Mouse (Mus musculus): Measurements from ENCODE around the gene Oxt. TPM values are rescaled to one million over a fixed set of nuclear protein-coding genes. Genes with fewer than 3 reads are reported as not detected.
"Not testable (repeated sequence)": the region's sequence is repeated elsewhere in the genome, so short reads cannot be mapped to it uniquely, and the experiment has no call there.

Oxt gene
- polyA plus RNA-seq, 1 experiment: not detected

DNA sequence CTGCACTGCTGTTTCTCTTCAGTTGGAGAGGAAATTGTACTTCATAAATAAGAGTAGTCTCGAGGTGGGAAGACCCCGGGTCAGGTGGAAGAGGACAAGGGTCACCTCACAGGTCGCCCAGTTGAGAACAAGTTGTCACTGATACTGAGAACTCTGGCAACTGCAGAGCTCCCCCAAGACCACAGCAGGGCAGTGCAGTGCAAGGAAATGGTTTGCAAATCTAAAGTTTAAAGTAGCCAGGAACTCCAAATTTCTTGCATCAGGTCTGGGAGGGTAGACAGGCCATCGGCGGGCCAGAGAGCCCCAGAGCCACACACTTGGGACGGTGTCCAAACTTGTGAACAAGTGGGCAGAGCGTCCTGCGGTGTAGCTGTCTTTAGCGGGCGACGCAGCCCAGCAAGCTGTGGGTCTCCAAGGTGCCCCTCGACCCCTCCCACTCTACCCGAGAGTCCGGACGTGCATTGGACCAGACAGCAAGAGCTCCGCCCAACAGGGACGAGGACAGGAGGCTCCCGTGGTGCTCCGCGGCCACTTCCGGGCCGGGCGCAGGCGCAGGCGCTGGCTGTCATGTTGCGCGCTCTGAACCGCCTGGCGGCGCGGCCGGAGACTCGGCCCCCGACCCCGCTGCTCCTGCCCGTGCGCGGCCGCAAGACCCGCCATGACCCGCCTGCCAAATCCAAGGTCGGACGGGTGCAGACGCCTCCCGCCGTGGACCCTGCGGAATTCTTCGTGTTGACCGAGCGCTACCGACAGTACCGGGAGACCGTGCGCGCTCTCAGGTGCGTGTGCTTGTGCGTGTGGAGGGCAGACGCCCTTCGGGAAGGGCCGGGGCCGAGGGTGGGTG, 12.5 kb upstream of the Oxt start, which contains the start of gene Mrps26:
Mrps26 (plus strand) TSS at position 531 of the 844 bp plus-strand sequence.
- Histone ChIP-seq H3K4me3 (ENCODE audit: control insufficient read depth, low read depth, low read length) (peak within 1 kb of the TSS; percentile 88), H3K27ac (ENCODE audit: control insufficient read depth, insufficient read depth, low read depth, low read length) (peak within 1 kb of the TSS; percentile 3; the same call in 1 of the 2 replicates), H3K4me1 (ENCODE audit: control insufficient read depth, insufficient read depth, low read length) (peaks cover 13% of the 10 kb centered on the region), H3K36me3 (ENCODE audit: control insufficient read depth, insufficient read depth, low read length) (no peaks in the 10 kb centered on the region), H3K27me3 (ENCODE audit: control insufficient read depth, insufficient read depth, low read length) (no peaks in the 10 kb centered on the region)
- peak; percentile 69 for TF ChIP-seq POLR2A (IDR thresholded peaks at IDR 0.05; ENCODE audit: control insufficient read depth, low read depth, low read length)
- TF ChIP-seq CTCF (IDR thresholded peaks at IDR 0.05; ENCODE audit: control insufficient read depth, insufficient read depth, insufficient replicate concordance, low read depth, low read length): no peak

GRCm38 (mm10) chr2:130564063-130564462, 11.9 kb upstream of the Oxt start:
- TF ChIP-seq CTCF (IDR thresholded peaks at IDR 0.05; ENCODE audit: control insufficient read depth, insufficient read depth, insufficient replicate concordance, low read depth, low read length) (no peak), POLR2A (IDR thresholded peaks at IDR 0.05; ENCODE audit: control insufficient read depth, low read depth, low read length) (no peak)
- Histone ChIP-seq H3K36me3 (ENCODE audit: control insufficient read depth, insufficient read depth, low read length) (no peaks in the 10 kb centered on the region), H3K27me3 (ENCODE audit: control insufficient read depth, insufficient read depth, low read length) (no peaks in the 10 kb centered on the region), H3K4me3 (ENCODE audit: control insufficient read depth, low read depth, low read length) (peak overlapping the region; percentile 88), H3K27ac (ENCODE audit: control insufficient read depth, insufficient read depth, low read depth, low read length) (no peak overlapping the region), H3K4me1 (ENCODE audit: control insufficient read depth, insufficient read depth, low read length) (peaks cover 13% of the 10 kb centered on the region)

DNA sequence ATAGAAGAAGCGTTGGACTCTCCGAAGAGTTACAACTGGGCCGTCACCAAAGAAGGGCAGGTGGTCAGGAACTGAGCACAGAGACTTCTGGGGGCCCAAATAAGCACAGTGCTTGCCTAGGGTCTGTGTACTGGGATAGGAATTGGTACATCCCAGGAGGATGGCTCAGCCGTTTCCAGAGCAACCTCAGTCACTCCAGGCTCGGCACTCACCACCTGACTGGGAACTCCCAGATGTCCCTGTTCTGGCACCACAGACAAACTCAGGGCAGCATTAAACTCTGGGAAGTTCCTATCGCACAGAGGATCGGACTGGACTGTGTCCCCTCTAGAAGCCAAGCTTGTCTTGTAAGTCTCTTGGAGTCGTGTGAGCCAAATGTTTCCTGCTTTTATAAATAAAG, 11.0 kb upstream of the Oxt start:
- Histone ChIP-seq H3K27ac (ENCODE audit: control insufficient read depth, insufficient read depth, low read depth, low read length) (no peak overlapping the region), H3K4me1 (ENCODE audit: control insufficient read depth, insufficient read depth, low read length) (peaks cover 13% of the 10 kb centered on the region), H3K27me3 (ENCODE audit: control insufficient read depth, insufficient read depth, low read length) (no peaks in the 10 kb centered on the region), H3K4me3 (ENCODE audit: control insufficient read depth, low read depth, low read length) (no peak overlapping the region), H3K36me3 (ENCODE audit: control insufficient read depth, insufficient read depth, low read length) (no peaks in the 10 kb centered on the region)
- TF ChIP-seq POLR2A (IDR thresholded peaks at IDR 0.05; ENCODE audit: control insufficient read depth, low read depth, low read length) (no peak), CTCF (IDR thresholded peaks at IDR 0.05; ENCODE audit: control insufficient read depth, insufficient read depth, insufficient replicate concordance, low read depth, low read length) (no peak)

DNA sequence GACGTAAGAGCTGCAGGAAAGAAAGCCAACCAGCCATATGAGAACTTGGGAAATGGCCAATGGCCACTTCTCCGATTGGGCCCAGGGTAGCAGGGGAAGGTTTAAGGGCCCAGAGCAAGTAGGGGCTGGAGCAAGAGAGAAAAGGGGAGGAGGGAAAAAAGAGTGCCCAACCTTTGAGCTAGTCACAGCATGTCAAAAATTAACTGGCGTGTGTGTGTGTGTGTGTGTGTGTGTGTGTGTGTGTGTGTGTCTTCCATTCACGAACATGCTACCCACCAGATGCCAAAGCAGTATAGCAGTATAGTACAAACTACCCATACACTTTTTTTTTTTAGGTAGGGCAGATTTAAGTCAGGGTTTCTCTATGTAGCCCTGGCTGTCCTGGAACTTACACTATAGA, 7.1 kb upstream of the Oxt start:
- TF ChIP-seq CTCF (IDR thresholded peaks at IDR 0.05; ENCODE audit: control insufficient read depth, insufficient read depth, insufficient replicate concordance, low read depth, low read length): no peak
- no peak for TF ChIP-seq POLR2A (IDR thresholded peaks at IDR 0.05; ENCODE audit: control insufficient read depth, low read depth, low read length)
- Histone ChIP-seq H3K27ac (ENCODE audit: control insufficient read depth, insufficient read depth, low read depth, low read length) (no peak overlapping the region), H3K4me3 (ENCODE audit: control insufficient read depth, low read depth, low read length) (no peak overlapping the region), H3K27me3 (ENCODE audit: control insufficient read depth, insufficient read depth, low read length) (no peaks in the 10 kb centered on the region), H3K36me3 (ENCODE audit: control insufficient read depth, insufficient read depth, low read length) (no peaks in the 10 kb centered on the region), H3K4me1 (ENCODE audit: control insufficient read depth, insufficient read depth, low read length) (peaks cover 5% of the 10 kb centered on the region; the same call in 1 of the 2 replicates)

DNA sequence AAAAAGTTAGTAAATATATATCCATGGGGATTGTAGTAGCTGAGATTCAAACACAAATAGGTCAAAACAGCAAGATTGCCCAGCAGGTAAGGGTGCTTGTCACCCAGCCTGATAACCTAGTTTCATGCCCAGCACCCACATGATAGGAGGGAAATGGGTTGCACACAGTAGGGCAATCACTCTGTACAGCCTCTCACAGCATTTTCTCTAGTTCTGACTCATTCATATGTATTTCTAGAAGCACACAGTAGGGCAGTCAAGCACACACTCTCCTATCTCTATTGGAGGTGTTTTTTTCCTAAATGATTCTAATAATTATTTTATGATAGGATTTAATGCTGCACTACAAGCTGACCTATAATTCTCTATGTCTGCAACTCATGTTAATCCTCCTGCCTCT, 6.0 kb upstream of the Oxt start:
- Histone ChIP-seq H3K4me1 (ENCODE audit: control insufficient read depth, insufficient read depth, low read length) (no peaks in the 10 kb centered on the region), H3K4me3 (ENCODE audit: control insufficient read depth, low read depth, low read length) (no peak overlapping the region), H3K36me3 (ENCODE audit: control insufficient read depth, insufficient read depth, low read length) (no peaks in the 10 kb centered on the region), H3K27ac (ENCODE audit: control insufficient read depth, insufficient read depth, low read depth, low read length) (no peak overlapping the region), H3K27me3 (ENCODE audit: control insufficient read depth, insufficient read depth, low read length) (no peaks in the 10 kb centered on the region)
- no peak for TF ChIP-seq POLR2A (IDR thresholded peaks at IDR 0.05; ENCODE audit: control insufficient read depth, low read depth, low read length)
- no peak for TF ChIP-seq CTCF (IDR thresholded peaks at IDR 0.05; ENCODE audit: control insufficient read depth, insufficient read depth, insufficient replicate concordance, low read depth, low read length)

DNA sequence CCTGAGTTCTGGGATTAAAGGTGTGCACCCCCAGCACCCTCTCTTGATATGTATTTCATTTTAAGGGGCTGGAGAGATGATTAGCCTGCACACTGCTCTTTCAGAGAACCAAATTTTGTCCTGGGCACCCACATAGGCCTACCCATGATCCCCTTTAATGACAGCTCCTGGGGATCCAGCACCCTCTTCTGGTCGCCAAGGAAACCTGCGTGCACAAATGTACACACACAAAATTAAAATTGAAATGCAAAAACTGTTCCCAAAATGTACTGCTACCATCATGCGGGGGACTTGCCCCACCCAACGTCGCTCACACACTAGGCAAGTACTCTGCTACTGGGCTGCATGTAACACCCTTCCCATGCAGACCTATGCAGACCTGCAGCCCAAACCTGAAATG, 1.0 kb upstream of the Oxt start:
- Histone ChIP-seq H3K27me3 (ENCODE audit: control insufficient read depth, insufficient read depth, low read length) (no peaks in the 10 kb centered on the region), H3K4me1 (ENCODE audit: control insufficient read depth, insufficient read depth, low read length) (peaks cover 6% of the 10 kb centered on the region; the same call in 1 of the 2 replicates), H3K4me3 (ENCODE audit: control insufficient read depth, low read depth, low read length) (no peak overlapping the region), H3K36me3 (ENCODE audit: control insufficient read depth, insufficient read depth, low read length) (no peaks in the 10 kb centered on the region), H3K27ac (ENCODE audit: control insufficient read depth, insufficient read depth, low read depth, low read length) (no peak overlapping the region)
- TF ChIP-seq POLR2A (IDR thresholded peaks at IDR 0.05; ENCODE audit: control insufficient read depth, low read depth, low read length) (no peak), CTCF (IDR thresholded peaks at IDR 0.05; ENCODE audit: control insufficient read depth, insufficient read depth, insufficient replicate concordance, low read depth, low read length) (no peak)

- Histone ChIP-seq H3K4me3 (ENCODE audit: control insufficient read depth, low read depth, low read length) (peak overlapping the region; percentile 26), H3K4me1 (ENCODE audit: control insufficient read depth, insufficient read depth, low read length) (peaks cover 10% of the 10 kb centered on the region)
- H3K27me3 ChIP-seq (ENCODE audit: control insufficient read depth, insufficient read depth, low read length); H3K27ac ChIP-seq (ENCODE audit: control insufficient read depth, insufficient read depth, low read depth, low read length); H3K36me3 ChIP-seq (ENCODE audit: control insufficient read depth, insufficient read depth, low read length): not testable (repeated sequence)
Measured at GRCm38 (mm10) chr2:130576564-130576963, 591 bp downstream of the Oxt start.

All from testis, adult 2 months (tissue).